Mouse (Mus musculus) MEL (cell line): ENCODE results near the gene Rtn4rl1.

ENCODE experiments used
- CTCF ChIP-seq, 3 experiments: IDR thresholded peaks in 2 of 3; conservative IDR thresholded peaks in 1 of 3; 2 replicates each; pipeline ENCODE4 v1.5.1; 2011 to 2012; ENCODE audit warnings: low read length in 3 of 3, low read depth in 2 of 3, mild to moderate bottlenecking in 2 of 3, improper control_type of control experiment in 1 of 3, inconsistent platforms in 1 of 3, mixed read lengths in 1 of 3, moderate library complexity in 1 of 3; ENCODE audit not compliant: control insufficient read depth in 1 of 3, insufficient read depth in 1 of 3, poor library complexity in 1 of 3, severe bottlenecking in 1 of 3
- E2F4 ChIP-seq: IDR thresholded peaks from 2 replicates; pipeline ENCODE4 v1.6.1; 2011; ENCODE audit warnings: low read depth, low read length, improper control_type of control experiment, borderline replicate concordance
- GABPA ChIP-seq: IDR thresholded peaks from 2 replicates; pipeline ENCODE4 v1.6.1; 2012; ENCODE audit warnings: low read depth, mild to moderate bottlenecking, inconsistent platforms, low read length, improper control_type of control experiment, moderate library complexity
- MXI1 ChIP-seq: IDR thresholded peaks from 2 replicates; pipeline ENCODE4 v1.6.1; 2011; ENCODE audit warnings: mild to moderate bottlenecking, low read depth, low read length, improper control_type of control experiment
- POLR2A ChIP-seq, 2 experiments: IDR thresholded peaks; 2 replicates each; pipeline ENCODE4 v1.6.1; 2011 to 2012; ENCODE audit warnings: low read length in 2 of 2, mild to moderate bottlenecking in 2 of 2, control low read depth in 1 of 2, improper control_type of control experiment in 1 of 2, low read depth in 1 of 2, moderate library complexity in 1 of 2; ENCODE audit not compliant: control insufficient read depth in 1 of 2, insufficient read depth in 1 of 2, poor library complexity in 1 of 2

DNA sequence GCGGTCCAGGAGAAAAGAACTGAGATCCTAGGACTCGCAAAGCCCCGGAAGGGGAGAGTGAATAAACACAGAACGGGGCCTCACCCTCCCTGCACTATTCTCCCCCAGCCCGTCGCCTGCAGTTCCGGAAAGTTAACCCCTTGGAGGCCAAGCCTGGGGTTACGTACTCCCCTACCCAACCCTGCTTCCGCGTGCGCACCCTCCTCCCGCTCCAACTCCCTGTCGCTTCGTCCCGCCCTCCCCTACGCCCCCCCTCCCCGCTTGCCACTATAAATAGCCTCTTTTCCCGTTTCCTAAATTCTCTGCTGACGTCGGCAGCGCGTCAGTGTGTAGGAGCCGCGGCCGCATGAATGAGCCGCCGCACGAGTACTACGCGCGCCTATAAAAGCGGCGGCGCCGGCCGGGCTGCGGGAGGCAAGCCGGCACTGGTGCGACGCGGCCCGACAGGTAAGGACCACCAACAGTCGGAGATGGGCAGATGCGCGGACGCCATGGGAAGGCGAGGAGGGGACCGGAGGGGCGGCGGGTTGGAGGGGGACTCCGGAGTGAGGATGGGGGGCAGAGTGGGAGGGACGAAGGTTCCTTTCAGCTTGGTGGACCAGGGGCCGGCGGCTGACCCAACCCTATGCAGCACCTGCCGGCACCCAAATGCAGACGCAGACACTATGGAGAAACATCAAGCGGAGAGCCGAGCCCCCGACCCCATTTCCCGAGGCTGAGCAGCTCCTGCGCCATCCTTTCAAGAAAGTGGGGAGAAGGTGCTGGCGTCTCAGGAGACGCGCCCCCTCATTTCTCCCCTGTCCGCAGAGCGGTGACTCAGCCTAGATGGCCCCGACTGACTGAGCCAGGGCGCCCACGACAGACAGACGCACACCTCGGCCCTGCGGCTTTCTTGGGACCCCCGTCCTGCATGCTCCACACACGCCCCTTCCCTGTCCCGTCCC lies 21.2 kb upstream of the Rtn4rl1 start:
- TF ChIP-seq POLR2A (IDR thresholded peaks at IDR 0.05; ENCODE audit: control insufficient read depth in 1 of 2, insufficient read depth in 1 of 2, low read depth in 1 of 2, low read length in 2 of 2, poor library complexity in 1 of 2) (peak; percentile 16 to 52; a peak in 2 of 4 replicates), E2F4 (no peak), MXI1 (peak; percentile 56), CTCF (IDR thresholded peaks at IDR 0.05 in 2 of 3, conservative IDR thresholded peaks at IDR 0.05 in 1 of 3; ENCODE audit: control insufficient read depth in 1 of 3, insufficient read depth in 1 of 3, low read depth in 2 of 3, low read length in 3 of 3, poor library complexity in 1 of 3, severe bottlenecking in 1 of 3) (no peak), GABPA (no peak)
